Comparison of ENCODE assay signal across 11 mouse cellular contexts in the genomic region with DNA sequence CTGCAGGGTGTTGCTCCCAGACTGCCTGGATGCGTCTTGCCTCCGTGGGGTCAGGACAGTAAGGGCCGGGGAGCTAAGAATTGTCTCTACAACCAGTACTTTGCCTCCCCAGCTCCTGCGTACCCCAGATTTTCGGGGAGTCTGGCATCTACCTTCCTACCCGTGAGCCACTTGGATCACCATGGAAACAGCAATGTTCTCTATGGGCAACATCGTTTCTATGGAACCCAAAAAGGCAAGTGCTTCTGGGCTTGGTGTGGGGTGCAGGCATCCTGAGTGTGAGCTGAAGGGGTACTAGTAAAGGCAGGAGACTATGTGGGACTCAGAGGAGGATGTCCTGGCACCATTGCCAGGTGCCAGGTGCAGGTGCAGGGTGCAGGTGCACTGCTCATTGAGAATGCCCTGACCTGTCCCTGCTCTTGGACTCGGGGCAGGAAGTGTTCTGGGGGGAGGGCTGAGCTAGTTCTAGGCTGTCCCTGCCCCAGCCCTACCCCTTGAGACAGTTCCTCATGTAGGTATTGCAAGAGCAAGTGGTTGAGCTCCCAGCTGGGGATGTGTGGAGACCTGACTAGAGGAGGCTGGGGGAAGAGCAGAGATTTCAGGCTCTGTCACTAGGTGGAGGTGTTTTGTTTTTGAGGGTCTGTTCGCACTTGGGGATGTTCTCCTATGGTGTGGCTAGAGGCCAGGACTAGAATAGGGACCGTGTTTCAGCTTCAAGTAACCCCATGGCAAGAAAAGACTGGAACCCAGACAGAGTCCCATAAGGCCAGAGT. TPM values are rescaled to one million over a fixed set of nuclear protein-coding genes. Genes with fewer than 3 reads are reported as not detected.
DNase-seq lines count a peak whose midpoint lies in the region; ATAC-seq and TF ChIP-seq lines count a peak whose summit lies in the region.
"Had no signal": no experiment of that assay in that cellular context is flagged by ENCODE, and none has a peak within 500 bp of the region (broad histone marks: within the 10 kb centered on the region; RNA-seq: fewer than 3 reads in every experiment).

No protein-coding gene starts in this region.

- no peaks in the 10 kb centered on the region for H3K27me3 ChIP-seq in lung, embryonic 14.5 days (ENCODE audit: insufficient read depth, low read length)
- H3K27me3 ChIP-seq: embryonic facial prominence, embryonic 12.5 days; heart, embryonic 13.5 days; Patski had no signal

- no peak overlapping the region for H3K9ac ChIP-seq in lung, embryonic 14.5 days
- H3K9ac ChIP-seq: embryonic facial prominence, embryonic 12.5 days; heart, embryonic 13.5 days had no signal

- no peak overlapping the region for H3K27ac ChIP-seq in lung, embryonic 14.5 days (ENCODE audit: low read depth)
- no peak overlapping the region for H3K27ac ChIP-seq in cortical plate, adult 2 months (ENCODE audit: insufficient read depth, low read length)
- H3K27ac ChIP-seq: heart, embryonic 13.5 days had no signal

- no peaks in the 10 kb centered on the region for H3K9me3 ChIP-seq in lung, embryonic 14.5 days (ENCODE audit: low read depth, low read length)
- H3K9me3 ChIP-seq: embryonic facial prominence, embryonic 12.5 days; heart, embryonic 13.5 days had no signal

- 0 out of 2 replicates have a peak, but pooled peaks have one; percentile 15 for TF ChIP-seq CTCF in lung, embryonic 14.5 days (IDR thresholded peaks at IDR 0.05; ENCODE audit: low read depth)
- peak; percentile 12; the same call in 1 of the 2 replicates for TF ChIP-seq CTCF in cortical plate, adult 2 months (IDR thresholded peaks at IDR 0.05; ENCODE audit: extremely low read depth, insufficient read depth, low read length)

- no peak for DNase-seq in lung, embryonic 14.5 days
- no peak for DNase-seq in lung, postnatal 36 days
- DNase-seq in layer of hippocampus, postnatal 36 days = peak; percentile 62 to 71
- DNase-seq in thymus, postnatal 10 days (ENCODE audit: low spot score in 2 of 2) = peak; percentile 36 to 56
- no peak for DNase-seq in cerebellum, postnatal 4 days (ENCODE audit: low spot score in 2 of 2)
- DNase-seq in urinary bladder, postnatal 10 days (ENCODE audit: low spot score) = no peak
- no peak for DNase-seq in gastrocnemius, postnatal 4 days (ENCODE audit: low spot score in 2 of 2)

- WGBS in lung, embryonic 14.5 days = 88% methylated on average over 10 of the region's 10 CpGs

- H3K4me1 ChIP-seq in lung, embryonic 14.5 days (ENCODE audit: insufficient read depth) = peaks cover 21% of the 10 kb centered on the region
- peaks cover 9% of the 10 kb centered on the region for H3K4me1 ChIP-seq in cortical plate, adult 2 months (ENCODE audit: control insufficient read depth, insufficient read depth, low read length)

- TF ChIP-seq POLR2A in cortical plate, adult 2 months (IDR thresholded peaks at IDR 0.05; ENCODE audit: extremely low read depth, insufficient read depth, low read length) = no peak

- H3K4me2 ChIP-seq in lung, embryonic 14.5 days = no peak overlapping the region
- H3K4me2 ChIP-seq: embryonic facial prominence, embryonic 12.5 days; heart, embryonic 13.5 days had no signal

- ATAC-seq in lung, embryonic 14.5 days (ENCODE audit: insufficient read depth) = no peak
- ATAC-seq: Patski had no signal

- no peak overlapping the region for H3K4me3 ChIP-seq in lung, embryonic 14.5 days (ENCODE audit: low read depth, low read length)
- H3K4me3 ChIP-seq in cortical plate, adult 2 months (ENCODE audit: insufficient read depth, low read length) = no peak overlapping the region
- H3K4me3 ChIP-seq: embryonic facial prominence, embryonic 12.5 days; heart, embryonic 13.5 days had no signal

- H3K36me3 ChIP-seq in lung, embryonic 14.5 days (ENCODE audit: insufficient read depth) = peaks cover 40% of the 10 kb centered on the region

RNA-seq across cellular contexts. Expression of gene Bahcc1, which starts 35.6 kb away (rescaled TPM):
- polyA plus RNA-seq in lung, embryonic 14.5 days (2014; fragmentation: Nextera tagmentation; extraction: Ambion mirVana) = 14.3 and 15.6 TPM in 2 replicates
- polyA plus RNA-seq in cortical plate, adult 2 months (2012; rRNA removed) = 10.1 and 10.2 TPM in 2 replicates
- total RNA-seq in layer of hippocampus, postnatal 36 days (2021) = 10 to 100 TPM; 19.6 to 20.0 TPM
- 10 to 100 TPM; 13.6 to 15.1 TPM for total RNA-seq in gastrocnemius, postnatal 4 days (2021)

Comparison
In these comparisons a context has a peak if more than half of its experiments do, and no peak if none do; other contexts are left out.
1. DNase-seq: peak in layer of hippocampus, postnatal 36 days (2 of 2) and thymus, postnatal 10 days (2 of 2); none in lung, embryonic 14.5 days (single experiment), lung, postnatal 36 days (single experiment), cerebellum, postnatal 4 days (0 of 2), urinary bladder, postnatal 10 days (single experiment) and gastrocnemius, postnatal 4 days (0 of 2).